Mouse (Mus musculus): ENCODE results near the gene Ppih. TPM values are rescaled to one million over a fixed set of nuclear protein-coding genes. Genes with fewer than 3 reads are reported as not detected.
A peak's percentile ranks its signal among the peaks of the same experiment; 100 is the strongest.

Gene Ppih
- polyA plus RNA-seq (2012; ENCODE audit: insufficient read depth, low replicate concordance): 1.7 TPM in 1 of 2 replicates, not detected in the other

DNA sequence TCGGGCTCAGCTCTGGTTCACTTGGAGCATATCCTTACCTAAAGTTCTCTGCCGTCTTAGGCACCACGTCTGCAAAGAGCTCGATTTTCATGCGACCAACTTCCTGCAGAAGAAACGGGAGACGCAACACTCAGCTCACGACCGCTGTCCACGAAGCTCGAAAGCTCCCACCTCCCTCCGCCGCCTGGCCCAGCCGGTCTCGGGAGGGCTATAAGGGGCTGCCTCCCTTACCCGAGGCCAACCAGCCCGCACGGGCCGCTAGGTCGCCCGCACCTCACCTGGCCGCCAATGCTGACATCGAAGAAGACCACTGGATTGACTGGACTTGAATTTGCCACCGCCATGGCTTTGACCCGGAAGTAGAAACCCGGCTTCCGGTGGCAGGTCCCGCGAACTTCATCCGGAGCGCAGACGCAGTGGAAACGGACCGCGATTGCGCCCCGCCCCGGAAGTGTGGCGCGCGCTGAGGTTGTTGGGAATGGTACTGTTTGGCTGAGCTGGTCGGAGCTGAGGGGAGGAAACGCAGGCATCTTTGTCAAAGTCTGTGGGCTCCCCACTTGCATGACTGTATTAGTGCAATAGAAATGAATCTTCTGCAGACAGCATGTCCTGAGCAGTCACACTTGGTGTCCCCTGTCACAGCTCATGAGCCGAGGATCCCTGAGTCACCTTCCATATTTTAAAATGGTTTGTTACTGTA, at the start of gene Ppih:
Gene Ppih, minus strand, starts transcription at position 416 of the 700 bp plus-strand sequence.
- TF ChIP-seq GATA1 (IDR thresholded peaks at IDR 0.05; ENCODE audit: borderline replicate concordance, low read length): no peak
- peak; percentile 90 for TF ChIP-seq FLI1 (IDR thresholded peaks at IDR 0.05; ENCODE audit: low read length)
- no peaks in the 10 kb centered on the region for H3K27me3 ChIP-seq (replicated peaks)
- H3K9me3 ChIP-seq: no peaks in the 10 kb centered on the region
- peaks cover 41% of the 10 kb centered on the region for H3K36me3 ChIP-seq (replicated peaks; ENCODE audit: low read length)
- peak within 1 kb of the TSS; percentile 94 for H3K4me3 ChIP-seq (replicated peaks)
- peaks cover 29% of the 10 kb centered on the region for H3K4me1 ChIP-seq

DNA sequence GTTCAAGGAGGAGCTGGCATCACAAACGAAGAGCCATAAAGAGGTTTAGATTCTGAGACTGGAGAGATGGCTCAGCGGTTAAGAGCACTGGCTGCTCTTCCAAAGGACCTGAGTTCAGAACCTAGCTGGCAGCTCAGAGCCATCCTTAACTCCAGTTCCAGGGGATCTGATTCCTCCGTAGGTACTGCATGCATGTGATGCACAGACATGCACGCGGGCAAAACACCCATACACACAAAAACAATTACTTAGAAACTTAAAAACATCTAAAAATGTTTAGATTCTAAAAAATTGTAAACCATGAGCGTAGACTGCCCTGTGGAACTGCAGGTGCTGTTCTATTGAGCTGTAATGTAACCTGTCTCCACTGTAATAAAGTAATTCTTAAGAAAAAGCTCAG, 49.1 kb upstream of the Ppih start:
- Histone ChIP-seq H3K27me3 (replicated peaks) (peaks cover 21% of the 10 kb centered on the region), H3K4me1 (no peaks in the 10 kb centered on the region), H3K9me3 (peaks cover 26% of the 10 kb centered on the region), H3K36me3 (replicated peaks; ENCODE audit: low read length) (no peaks in the 10 kb centered on the region), H3K4me3 (replicated peaks) (no peak overlapping the region)
- TF ChIP-seq FLI1 (IDR thresholded peaks at IDR 0.05; ENCODE audit: low read length): no peak
- no peak for TF ChIP-seq GATA1 (IDR thresholded peaks at IDR 0.05; ENCODE audit: borderline replicate concordance, low read length)

- Histone ChIP-seq H3K27me3 (replicated peaks) (peaks cover 18% of the 10 kb centered on the region), H3K4me1 (no peaks in the 10 kb centered on the region), H3K4me3 (replicated peaks) (no peak overlapping the region), H3K9me3 (0 out of 2 replicates have a peak, but pooled peaks cover 7% of the 10 kb centered on the region), H3K36me3 (replicated peaks; ENCODE audit: low read length) (no peaks in the 10 kb centered on the region)
- no peak for TF ChIP-seq GATA1 (IDR thresholded peaks at IDR 0.05; ENCODE audit: borderline replicate concordance, low read length)
- TF ChIP-seq FLI1 (IDR thresholded peaks at IDR 0.05; ENCODE audit: low read length): no peak
Observed at GRCm38 (mm10) chr4:119366758-119367526, 46.6 kb upstream of the Ppih start.

DNA sequence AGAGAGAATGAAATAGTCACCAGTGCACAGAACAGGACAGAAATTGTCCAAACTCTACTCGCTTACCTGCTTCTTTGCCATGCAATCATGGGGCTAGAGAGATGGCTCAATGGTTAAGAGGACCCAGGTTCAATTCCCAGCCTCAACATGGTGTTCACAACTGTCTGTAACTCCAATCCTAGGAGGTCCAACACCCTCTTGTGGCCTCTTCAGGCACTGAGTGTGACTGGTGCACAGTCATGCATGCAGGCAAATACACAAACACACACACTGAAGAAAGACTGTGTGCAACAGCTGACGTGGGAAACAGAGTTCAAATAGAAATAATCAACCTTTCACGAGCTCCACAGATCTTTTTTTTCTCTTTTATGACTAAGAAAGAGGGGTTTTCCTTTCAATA, 41.9 kb upstream of the Ppih start:
- no peak overlapping the region for H3K4me3 ChIP-seq (replicated peaks)
- peaks cover 14% of the 10 kb centered on the region for H3K9me3 ChIP-seq
- H3K4me1 ChIP-seq: peaks cover 5% of the 10 kb centered on the region
- TF ChIP-seq FLI1 (IDR thresholded peaks at IDR 0.05; ENCODE audit: low read length) (no peak), GATA1 (IDR thresholded peaks at IDR 0.05; ENCODE audit: borderline replicate concordance, low read length) (no peak)
- H3K27me3 ChIP-seq (replicated peaks): peaks cover 23% of the 10 kb centered on the region
- H3K36me3 ChIP-seq (replicated peaks; ENCODE audit: low read length): no peaks in the 10 kb centered on the region

- peaks cover 30% of the 10 kb centered on the region for H3K27me3 ChIP-seq (replicated peaks)
- H3K36me3 ChIP-seq (replicated peaks; ENCODE audit: low read length): no peaks in the 10 kb centered on the region
- H3K4me1 ChIP-seq: peaks cover 5% of the 10 kb centered on the region
- H3K4me3 ChIP-seq (replicated peaks): peak overlapping the region; percentile 29
- H3K9me3 ChIP-seq: peaks cover 14% of the 10 kb centered on the region
- TF ChIP-seq GATA1 (IDR thresholded peaks at IDR 0.05; ENCODE audit: borderline replicate concordance, low read length) (no peak), FLI1 (IDR thresholded peaks at IDR 0.05; ENCODE audit: low read length) (no peak)
Observed at GRCm38 (mm10) chr4:119359196-119359971, 39.0 kb upstream of the Ppih start.

GRCm38 (mm10) chr4:119345508-119345907, 25.2 kb upstream of the Ppih start:
- no peaks in the 10 kb centered on the region for H3K36me3 ChIP-seq (replicated peaks; ENCODE audit: low read length)
- H3K4me1 ChIP-seq: peaks cover 14% of the 10 kb centered on the region
- H3K4me3 ChIP-seq (replicated peaks): no peak overlapping the region
- peaks cover 5% of the 10 kb centered on the region; the same call in 1 of the 2 replicates for H3K9me3 ChIP-seq
- TF ChIP-seq GATA1 (IDR thresholded peaks at IDR 0.05; ENCODE audit: borderline replicate concordance, low read length) (no peak), FLI1 (IDR thresholded peaks at IDR 0.05; ENCODE audit: low read length) (no peak)
- H3K27me3 ChIP-seq (replicated peaks): peaks cover 39% of the 10 kb centered on the region

DNA sequence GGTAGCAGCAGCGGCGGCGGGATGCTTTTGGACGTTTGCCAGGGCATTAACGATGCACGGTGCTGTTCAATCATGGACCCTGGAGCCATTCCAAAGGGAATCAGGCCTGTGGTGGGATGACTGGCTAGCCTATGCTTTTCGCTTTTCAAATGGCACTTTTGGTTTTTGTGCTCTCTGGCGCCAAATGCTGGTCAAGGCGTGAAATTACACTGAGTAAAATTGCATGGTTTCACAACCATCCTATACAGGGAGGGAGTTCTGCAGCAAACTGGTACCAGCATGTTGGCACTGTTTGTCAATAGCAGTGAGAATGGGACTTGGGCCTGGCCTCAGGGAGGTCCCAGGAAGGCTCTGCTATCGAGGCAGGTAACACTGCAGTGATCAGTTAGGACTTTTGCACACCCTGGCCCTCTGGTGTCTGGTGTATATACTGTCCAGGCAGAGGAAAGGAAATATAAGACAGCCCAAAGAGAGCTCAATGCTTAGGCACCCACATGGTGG, 18.6 kb upstream of the Ppih start:
- H3K4me1 ChIP-seq: peaks cover 16% of the 10 kb centered on the region
- no peaks in the 10 kb centered on the region for H3K36me3 ChIP-seq (replicated peaks; ENCODE audit: low read length)
- H3K9me3 ChIP-seq: no peaks in the 10 kb centered on the region; the same call in 1 of the 2 replicates
- H3K27me3 ChIP-seq (replicated peaks): peaks cover 27% of the 10 kb centered on the region
- TF ChIP-seq GATA1 (IDR thresholded peaks at IDR 0.05; ENCODE audit: borderline replicate concordance, low read length): no peak
- TF ChIP-seq FLI1 (IDR thresholded peaks at IDR 0.05; ENCODE audit: low read length): no peak
- H3K4me3 ChIP-seq (replicated peaks): peak overlapping the region; percentile 78

DNA sequence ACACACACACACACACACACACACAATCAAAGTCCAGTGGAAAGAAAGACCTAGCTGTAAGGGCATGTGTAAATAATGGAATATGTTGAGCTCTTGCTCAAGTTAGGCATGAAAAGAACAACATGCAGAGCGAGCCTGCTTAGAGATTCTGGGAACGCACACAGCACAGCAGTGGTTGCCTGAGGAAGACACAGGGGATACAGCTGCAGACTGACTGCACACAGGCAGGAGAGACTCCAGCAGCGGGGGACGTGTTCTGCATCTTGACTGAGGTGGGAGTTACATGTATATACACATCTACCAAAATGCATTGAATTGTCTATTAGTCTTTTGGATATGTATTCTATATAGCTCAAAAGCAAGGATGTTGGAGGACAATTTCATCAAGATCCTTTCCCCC, 18.1 kb upstream of the Ppih start:
- peaks cover 16% of the 10 kb centered on the region for H3K4me1 ChIP-seq
- no peaks in the 10 kb centered on the region for H3K36me3 ChIP-seq (replicated peaks; ENCODE audit: low read length)
- peaks cover 24% of the 10 kb centered on the region for H3K27me3 ChIP-seq (replicated peaks)
- H3K4me3 ChIP-seq (replicated peaks): no peak overlapping the region
- TF ChIP-seq GATA1 (IDR thresholded peaks at IDR 0.05; ENCODE audit: borderline replicate concordance, low read length) (no peak), FLI1 (IDR thresholded peaks at IDR 0.05; ENCODE audit: low read length) (no peak)
- no peaks in the 10 kb centered on the region for H3K9me3 ChIP-seq

DNA sequence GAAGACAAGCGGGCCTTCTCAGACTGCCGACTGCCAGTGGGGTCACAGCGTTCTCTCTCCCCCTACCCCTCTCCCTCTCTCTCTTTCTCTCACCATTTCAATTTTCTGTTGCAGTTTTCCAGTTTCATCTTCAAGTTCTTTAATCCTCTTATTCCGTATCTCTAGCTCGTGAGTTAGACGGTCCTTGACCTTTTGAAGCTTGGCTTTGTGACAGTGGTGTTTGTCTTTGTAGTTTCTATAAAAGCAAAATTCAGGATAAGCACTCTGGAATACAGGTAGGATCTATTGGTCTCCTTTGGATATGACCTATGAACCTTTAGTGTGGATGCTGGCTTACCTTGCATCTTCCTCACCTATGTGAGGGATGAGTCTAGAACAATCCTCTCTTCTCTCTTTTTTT, 13.1 kb upstream of the Ppih start:
- TF ChIP-seq FLI1 (IDR thresholded peaks at IDR 0.05; ENCODE audit: low read length) (no peak), GATA1 (IDR thresholded peaks at IDR 0.05; ENCODE audit: borderline replicate concordance, low read length) (no peak)
- Histone ChIP-seq H3K27me3 (replicated peaks) (peaks cover 34% of the 10 kb centered on the region), H3K36me3 (replicated peaks; ENCODE audit: low read length) (no peaks in the 10 kb centered on the region), H3K9me3 (peaks cover 5% of the 10 kb centered on the region), H3K4me1 (peaks cover 2% of the 10 kb centered on the region; the same call in 1 of the 2 replicates), H3K4me3 (replicated peaks) (no peak overlapping the region)
